Mouse (Mus musculus): ENCODE measurements around the gene Mettl16. TPM values are rescaled to one million over a fixed set of nuclear protein-coding genes. Genes with fewer than 3 reads are reported as not detected.
A peak's percentile ranks its signal among the peaks of the same experiment; 100 is the strongest.

Gene Mettl16
- polyA plus RNA-seq, 1 experiment from 2014 or later: 35.2 TPM

- Histone ChIP-seq H3K27ac (no peak overlapping the region), H3K4me2 (replicated peaks) (no peak overlapping the region), H3K27me3 (ENCODE audit: control insufficient read depth, insufficient read depth, low read length) (no peaks in the 10 kb centered on the region), H3K9ac (no peak overlapping the region), H3K4me3 (replicated peaks; ENCODE audit: low read length) (no peak overlapping the region), H3K4me1 (replicated peaks; ENCODE audit: control insufficient read depth, insufficient read depth, low read length) (peaks cover 7% of the 10 kb centered on the region; the same call in 1 of the 2 replicates), H3K9me3 (ENCODE audit: control insufficient read depth, low read length) (no peaks in the 10 kb centered on the region), H3K36me3 (replicated peaks; ENCODE audit: control insufficient read depth, insufficient read depth) (peaks cover 39% of the 10 kb centered on the region)
- 91% methylated on average over 19 of the region's 19 CpGs for WGBS
- ATAC-seq (ENCODE audit: low FRiP score) (no peak), DNase-seq (ENCODE audit: low spot score) (no peak)
These were observed 69.5 kb downstream of the Mettl16 start for GRCm38 (mm10) chr11:74839860-74840715.

GRCm38 (mm10) chr11:74840739-74841138, 70.1 kb downstream of the Mettl16 start:
- Histone ChIP-seq H3K9ac (no peak overlapping the region), H3K27me3 (ENCODE audit: control insufficient read depth, insufficient read depth, low read length) (no peaks in the 10 kb centered on the region), H3K9me3 (ENCODE audit: control insufficient read depth, low read length) (no peaks in the 10 kb centered on the region), H3K4me1 (replicated peaks; ENCODE audit: control insufficient read depth, insufficient read depth, low read length) (peaks cover 7% of the 10 kb centered on the region; the same call in 1 of the 2 replicates), H3K27ac (no peak overlapping the region), H3K36me3 (replicated peaks; ENCODE audit: control insufficient read depth, insufficient read depth) (peaks cover 43% of the 10 kb centered on the region), H3K4me2 (replicated peaks) (no peak overlapping the region), H3K4me3 (replicated peaks; ENCODE audit: low read length) (no peak overlapping the region)
- WGBS: 88% methylated on average over 8 of the region's 8 CpGs
- ATAC-seq (ENCODE audit: low FRiP score) (no peak), DNase-seq (ENCODE audit: low spot score) (no peak)

GRCm38 (mm10) chr11:74841366-74841765, 70.7 kb downstream of the Mettl16 start:
- ATAC-seq (ENCODE audit: low FRiP score) (no peak), DNase-seq (ENCODE audit: low spot score) (no peak)
- H3K27me3 ChIP-seq (ENCODE audit: control insufficient read depth, insufficient read depth, low read length): no peaks in the 10 kb centered on the region
- H3K4me1 ChIP-seq (replicated peaks; ENCODE audit: control insufficient read depth, insufficient read depth, low read length): peaks cover 7% of the 10 kb centered on the region; the same call in 1 of the 2 replicates
- H3K9ac ChIP-seq: no peak overlapping the region
- peaks cover 50% of the 10 kb centered on the region for H3K36me3 ChIP-seq (replicated peaks; ENCODE audit: control insufficient read depth, insufficient read depth)
- H3K9me3 ChIP-seq (ENCODE audit: control insufficient read depth, low read length): no peaks in the 10 kb centered on the region
- 77% methylated on average over 9 of the region's 9 CpGs for WGBS
- no peak overlapping the region for H3K4me2 ChIP-seq (replicated peaks)
- H3K4me3 ChIP-seq (replicated peaks; ENCODE audit: low read length): no peak overlapping the region
- H3K27ac ChIP-seq: no peak overlapping the region

GRCm38 (mm10) chr11:74842045-74842444, 71.4 kb downstream of the Mettl16 start:
- Histone ChIP-seq H3K9me3 (ENCODE audit: control insufficient read depth, low read length) (no peaks in the 10 kb centered on the region), H3K9ac (no peak overlapping the region), H3K4me2 (replicated peaks) (no peak overlapping the region), H3K36me3 (replicated peaks; ENCODE audit: control insufficient read depth, insufficient read depth) (peaks cover 44% of the 10 kb centered on the region), H3K27me3 (ENCODE audit: control insufficient read depth, insufficient read depth, low read length) (no peaks in the 10 kb centered on the region), H3K27ac (no peak overlapping the region), H3K4me3 (replicated peaks; ENCODE audit: low read length) (no peak overlapping the region), H3K4me1 (replicated peaks; ENCODE audit: control insufficient read depth, insufficient read depth, low read length) (peaks cover 7% of the 10 kb centered on the region; the same call in 1 of the 2 replicates)
- 89% methylated on average over 13 of the region's 13 CpGs for WGBS
- DNase-seq (ENCODE audit: low spot score): no peak
- no peak for ATAC-seq (ENCODE audit: low FRiP score)

- no peak overlapping the region for H3K27ac ChIP-seq
- no peaks in the 10 kb centered on the region for H3K27me3 ChIP-seq (ENCODE audit: control insufficient read depth, insufficient read depth, low read length)
- DNase-seq (ENCODE audit: low spot score): no peak
- peaks cover 7% of the 10 kb centered on the region; the same call in 1 of the 2 replicates for H3K4me1 ChIP-seq (replicated peaks; ENCODE audit: control insufficient read depth, insufficient read depth, low read length)
- no peaks in the 10 kb centered on the region for H3K9me3 ChIP-seq (ENCODE audit: control insufficient read depth, low read length)
- H3K36me3 ChIP-seq (replicated peaks; ENCODE audit: control insufficient read depth, insufficient read depth): peaks cover 43% of the 10 kb centered on the region
- no peak overlapping the region for H3K4me3 ChIP-seq (replicated peaks; ENCODE audit: low read length)
- ATAC-seq (ENCODE audit: low FRiP score): no peak
- 92% methylated on average over 22 of the region's 22 CpGs for whole genome bisulfite sequencing
- no peak overlapping the region for H3K4me2 ChIP-seq (replicated peaks)
- no peak overlapping the region for H3K9ac ChIP-seq
These were observed 72.2 kb downstream of the Mettl16 start for GRCm38 (mm10) chr11:74842656-74843434.

- Histone ChIP-seq H3K9ac (no peak overlapping the region), H3K27ac (no peak overlapping the region), H3K4me3 (replicated peaks; ENCODE audit: low read length) (no peak overlapping the region), H3K4me1 (replicated peaks; ENCODE audit: control insufficient read depth, insufficient read depth, low read length) (0 out of 2 replicates have a peak, but pooled peaks cover 7% of the 10 kb centered on the region), H3K27me3 (ENCODE audit: control insufficient read depth, insufficient read depth, low read length) (no peaks in the 10 kb centered on the region), H3K9me3 (ENCODE audit: control insufficient read depth, low read length) (no peaks in the 10 kb centered on the region), H3K4me2 (replicated peaks) (no peak overlapping the region), H3K36me3 (replicated peaks; ENCODE audit: control insufficient read depth, insufficient read depth) (peaks cover 43% of the 10 kb centered on the region)
- ATAC-seq (ENCODE audit: low FRiP score) (no peak), DNase-seq (ENCODE audit: low spot score) (no peak)
- WGBS: 69% methylated on average over 2 of the region's 2 CpGs
These were observed 72.7 kb downstream of the Mettl16 start for GRCm38 (mm10) chr11:74843435-74843714.

GRCm38 (mm10) chr11:74843761-74844160, 73.1 kb downstream of the Mettl16 start:
- Histone ChIP-seq H3K27me3 (ENCODE audit: control insufficient read depth, insufficient read depth, low read length) (no peaks in the 10 kb centered on the region), H3K4me2 (replicated peaks) (no peak overlapping the region), H3K4me3 (replicated peaks; ENCODE audit: low read length) (no peak overlapping the region), H3K36me3 (replicated peaks; ENCODE audit: control insufficient read depth, insufficient read depth) (peaks cover 43% of the 10 kb centered on the region), H3K27ac (no peak overlapping the region), H3K4me1 (replicated peaks; ENCODE audit: control insufficient read depth, insufficient read depth, low read length) (0 out of 2 replicates have a peak, but pooled peaks cover 6% of the 10 kb centered on the region), H3K9ac (no peak overlapping the region), H3K9me3 (ENCODE audit: control insufficient read depth, low read length) (no peaks in the 10 kb centered on the region)
- 73% methylated on average over 5 of the region's 5 CpGs for WGBS
- ATAC-seq (ENCODE audit: low FRiP score) (no peak), DNase-seq (ENCODE audit: low spot score) (no peak)

GRCm38 (mm10) chr11:74845784-74846183, 75.2 kb downstream of the Mettl16 start:
- H3K9me3 ChIP-seq (ENCODE audit: control insufficient read depth, low read length): no peaks in the 10 kb centered on the region
- H3K27me3 ChIP-seq (ENCODE audit: control insufficient read depth, insufficient read depth, low read length): no peaks in the 10 kb centered on the region
- 73% methylated on average over 3 of the region's 3 CpGs for WGBS
- H3K9ac ChIP-seq: no peak overlapping the region
- peaks cover 55% of the 10 kb centered on the region for H3K36me3 ChIP-seq (replicated peaks; ENCODE audit: control insufficient read depth, insufficient read depth)
- no peak for DNase-seq (ENCODE audit: low spot score)
- no peak for ATAC-seq (ENCODE audit: low FRiP score)
- no peaks in the 10 kb centered on the region for H3K4me1 ChIP-seq (replicated peaks; ENCODE audit: control insufficient read depth, insufficient read depth, low read length)
- H3K27ac ChIP-seq: no peak overlapping the region
- H3K4me2 ChIP-seq (replicated peaks): no peak overlapping the region
- no peak overlapping the region for H3K4me3 ChIP-seq (replicated peaks; ENCODE audit: low read length)

- H3K36me3 ChIP-seq (replicated peaks; ENCODE audit: control insufficient read depth, insufficient read depth): peaks cover 61% of the 10 kb centered on the region
- ATAC-seq (ENCODE audit: low FRiP score) (no peak; the same call in 1 of the 2 replicates), DNase-seq (ENCODE audit: low spot score) (peak; percentile 77)
- no peaks in the 10 kb centered on the region for H3K9me3 ChIP-seq (ENCODE audit: control insufficient read depth, low read length)
- WGBS: 5% methylated on average over 13 of the region's 13 CpGs
- no peak overlapping the region for H3K9ac ChIP-seq
- no peaks in the 10 kb centered on the region for H3K27me3 ChIP-seq (ENCODE audit: control insufficient read depth, insufficient read depth, low read length)
- no peak overlapping the region for H3K4me3 ChIP-seq (replicated peaks; ENCODE audit: low read length)
- H3K4me2 ChIP-seq (replicated peaks): no peak overlapping the region
- H3K27ac ChIP-seq: no peak overlapping the region
- H3K4me1 ChIP-seq (replicated peaks; ENCODE audit: control insufficient read depth, insufficient read depth, low read length): no peaks in the 10 kb centered on the region
These were observed 77.4 kb downstream of the Mettl16 start for GRCm38 (mm10) chr11:74847919-74848521.

All from hindbrain, embryonic 14.5 days (tissue).